Mouse (Mus musculus): ENCODE measurements around the gene Flt3.

GRCm38 (mm10) chr5:147430936-147431839 is 30.9 kb upstream of the Flt3 start:
- TF ChIP-seq E2F4 (IDR thresholded peaks at IDR 0.05; ENCODE audit: borderline replicate concordance, low read depth, low read length) (no peak), GABPA (IDR thresholded peaks at IDR 0.05; ENCODE audit: low read depth, low read length) (no peak), ZNF384 (IDR thresholded peaks at IDR 0.05; ENCODE audit: low read depth, low read length) (no peak), POLR2AphosphoS2 (IDR thresholded peaks at IDR 0.05; ENCODE audit: low read length) (no peak; the same call in 1 of the 2 replicates), CTCF (IDR thresholded peaks at IDR 0.05 in 2 of 3, conservative IDR thresholded peaks at IDR 0.05 in 1 of 3; ENCODE audit: control insufficient read depth in 1 of 3, insufficient read depth in 1 of 3, low read depth in 2 of 3, low read length in 3 of 3, poor library complexity in 1 of 3, severe bottlenecking in 1 of 3) (0 out of 6 replicates have a peak, but pooled peaks of 1 of the 3 experiments have one; percentile 0)

Measured in MEL (cell line).